Mouse (Mus musculus) Patski (cell line): ENCODE measurements at regions not wholly inside any gene's neighbourhood (a gene's known extent, or its start where the extent isn't known, plus 50 kb on each side); places are given as distances from the start of the nearest gene placed in this dataset.
"Not testable (repeated sequence)": the region's sequence is repeated elsewhere in the genome, so short reads cannot be mapped to it uniquely, and the experiment has no call there.

ENCODE experiments used
- ATAC-seq: fragments of 100-300 bp; one replicate; pipeline ENCODE4 v1.8.0; 2021
- CTCF ChIA-PET: fragments of 350-600 bp; sonication (Branson Sonifier 250); formaldehyde crosslinking; loops from one replicate; lab custom pipeline; 2022; ENCODE audit warnings: inconsistent platforms; lab: Charles Lee
- POLR2A ChIA-PET: fragments of 350-600 bp; sonication (Branson Sonifier 250); formaldehyde crosslinking; loops from one replicate; lab custom pipeline; 2022; ENCODE audit warnings: antibody characterized with exemption, inconsistent platforms; lab: Charles Lee
- DNase-seq: peaks from one replicate; pipeline ENCODE4 v3.0.0-alpha.2; 2011; ENCODE audit warnings: low read depth, low spot score
- H3K27me3 ChIP-seq: fragments of 371-371 bp; one replicate; pipeline ENCODE4 v1.5.1; 2021
- CTCF ChIP-seq: fragments of 100-300 bp; IDR thresholded peaks from one replicate; pipeline ENCODE4 v1.5.1; 2021
- in situ Hi-C: fragments of 300-500 bp; cut with MboI; formaldehyde crosslinking; loops from 3 replicates; pipeline ENCODE4 v1.11.1; 2018; ENCODE audit warnings: low pct_unique_long_range_greater_than_20kb, mixed read lengths

- no peak for DNase-seq
- CTCF ChIA-PET, result no interaction called here
- in situ Hi-C loops, result loop anchor here (10.0 kb wide), 1 partner anchor 547 kb away; the partner anchor contains the start of gene Plpp3
- H3K27me3 ChIP-seq, result no peaks in the 10 kb centered on the region
- no peak for ATAC-seq
- no peak for TF ChIP-seq CTCF
- POLR2A ChIA-PET, result no interaction called here
Measured at GRCm38 (mm10) chr4:105702036-105702435, 87.6 kb upstream of the Gm12728 start.

- in situ Hi-C loops, result loop anchor here (10.0 kb wide), 1 partner anchor 549 kb away; the partner anchor contains the start of gene Plpp3
- no peaks in the 10 kb centered on the region for H3K27me3 ChIP-seq
- ATAC-seq (no peak), DNase-seq (no peak)
- POLR2A ChIA-PET, result no interaction called here
- CTCF ChIA-PET, result interaction anchor here (1.5 kb wide), 1 partner anchor 9 kb away, joined by 4 read pairs; no protein-coding TSS in a partner anchor
- no peak for TF ChIP-seq CTCF
Measured at GRCm38 (mm10) chr4:105703408-105703807, 86.3 kb upstream of the Gm12728 start.

- no peaks in the 10 kb centered on the region for H3K27me3 ChIP-seq
- CTCF ChIA-PET, result interaction anchor here (1.5 kb wide), 1 partner anchor 10 kb away, joined by 4 read pairs; no protein-coding TSS in a partner anchor
- ATAC-seq, result no peak
- in situ Hi-C loops, result loop anchor here (10.0 kb wide), 1 partner anchor 549 kb away; the partner anchor contains the start of gene Plpp3
- POLR2A ChIA-PET, result no interaction called here
- TF ChIP-seq CTCF, result no peak
- no peak for DNase-seq
Measured at GRCm38 (mm10) chr4:105704271-105704670, 85.4 kb upstream of the Gm12728 start.

GRCm38 (mm10) chr4:105705996-105706395 lies 83.7 kb upstream of the Gm12728 start:
- no peaks in the 10 kb centered on the region for H3K27me3 ChIP-seq
- ATAC-seq, result peak; percentile 67
- in situ Hi-C loops, result loop anchor here (10.0 kb wide), 1 partner anchor 551 kb away; the partner anchor contains the start of gene Plpp3
- no peak for TF ChIP-seq CTCF
- peak; percentile 68 for DNase-seq
- ChIA-PET CTCF (no interaction called here), POLR2A (interaction anchor here (1.4 kb wide), 1 partner anchor 478 kb away, joined by 3 read pairs; no protein-coding TSS in a partner anchor)

GRCm38 (mm10) chr4:105708080-105708796 lies 81.4 kb upstream of the Gm12728 start:
- TF ChIP-seq CTCF, result no peak
- POLR2A ChIA-PET, result no interaction called here
- ATAC-seq (peak; percentile 17), DNase-seq (no peak)
- CTCF ChIA-PET, result no interaction called here
- in situ Hi-C loops, result loop anchor here (10.0 kb wide), 1 partner anchor 553 kb away; the partner anchor contains the start of gene Plpp3
- H3K27me3 ChIP-seq, result no peaks in the 10 kb centered on the region

GRCm38 (mm10) chr4:105713956-105714355 lies 75.7 kb upstream of the Gm12728 start:
- in situ Hi-C loops, result no loop called here
- no peak for TF ChIP-seq CTCF
- no peak for ATAC-seq
- ChIA-PET POLR2A (no interaction called here), CTCF (no interaction called here)
- H3K27me3 ChIP-seq, result no peaks in the 10 kb centered on the region
- DNase-seq, result no peak

GRCm38 (mm10) chr4:105718080-105718479 lies 71.6 kb upstream of the Gm12728 start:
- ChIA-PET POLR2A (no interaction called here), CTCF (no interaction called here)
- no peaks in the 10 kb centered on the region for H3K27me3 ChIP-seq
- no peak for TF ChIP-seq CTCF
- DNase-seq (no peak), ATAC-seq (no peak)
- in situ Hi-C loops, result no loop called here

- DNase-seq (no peak), ATAC-seq (no peak)
- POLR2A ChIA-PET, result no interaction called here
- CTCF ChIA-PET, result interaction anchor here (1.3 kb wide), 1 partner anchor 37 kb away, joined by 3 read pairs; no protein-coding TSS in a partner anchor
- no peak for TF ChIP-seq CTCF
- H3K27me3 ChIP-seq, result no peaks in the 10 kb centered on the region
- in situ Hi-C loops, result no loop called here
Measured at GRCm38 (mm10) chr4:105728696-105729095, 61.0 kb upstream of the Gm12728 start.

- POLR2A ChIA-PET, result no interaction called here
- in situ Hi-C loops, result no loop called here
- CTCF ChIA-PET, result no interaction called here
- no peak for ATAC-seq
- DNase-seq, result no peak
- no peak for TF ChIP-seq CTCF
- H3K27me3 ChIP-seq, result no peaks in the 10 kb centered on the region
Measured at GRCm38 (mm10) chr4:105730900-105731299, 58.8 kb upstream of the Gm12728 start.

GRCm38 (mm10) chr4:105735116-105735515 lies 54.6 kb upstream of the Gm12728 start:
- CTCF ChIA-PET, in situ Hi-C loops, POLR2A ChIA-PET, ATAC-seq, H3K27me3 ChIP-seq, DNase-seq: not testable (repeated sequence)
